Mouse (Mus musculus) lung, adult 2 months (tissue): Measurements from ENCODE around the gene Stxbp3.

ENCODE experiments used
- CTCF ChIP-seq: fragments of 200-500 bp; IDR thresholded peaks from 2 replicates; pipeline ENCODE4 v1.5.1; 2011; ENCODE audit warnings: mild to moderate bottlenecking, low read length, control low read depth; ENCODE audit not compliant: insufficient read depth
- POLR2A ChIP-seq: fragments of 200-500 bp; IDR thresholded peaks from 2 replicates; pipeline ENCODE4 v1.6.1; 2011; ENCODE audit warnings: low read depth, mild to moderate bottlenecking, control low read depth, low read length, borderline replicate concordance; ENCODE audit errors: extremely low read depth

DNA sequence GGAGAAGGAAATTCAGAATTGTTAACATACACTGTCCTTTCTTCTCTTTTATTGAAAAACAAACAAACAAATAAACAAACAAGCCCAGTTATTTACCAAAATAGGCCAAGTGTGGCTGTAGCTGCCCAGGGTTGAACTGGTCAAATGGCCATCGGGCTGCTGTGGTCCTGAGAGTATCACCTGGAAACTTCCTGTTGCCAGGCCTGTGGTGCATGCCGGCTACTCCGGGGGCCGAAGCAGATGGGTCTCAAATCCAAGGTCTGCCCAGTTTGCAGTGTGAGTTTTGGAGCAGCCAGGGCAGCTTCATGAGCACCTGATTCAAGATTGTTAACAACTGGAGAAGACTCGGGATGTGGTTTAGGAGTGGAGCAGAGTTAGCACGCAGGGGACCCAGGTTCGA lies 74.8 kb downstream of the Stxbp3 start:
- TF ChIP-seq CTCF = no peak
- no peak for TF ChIP-seq POLR2A
